Mouse (Mus musculus) embryo, embryonic 11 days (tissue): ENCODE measurements at regions not wholly inside any gene's neighbourhood (a gene's known extent, or its start where the extent isn't known, plus 50 kb on each side); places are given as distances from the start of the nearest gene placed in this dataset.

Source experiments
- DNase-seq: peaks from one replicate; pipeline ENCODE4 v3.0.0-alpha.2; 2015

GRCm38 (mm10) chr5:106172162-106172561 lies 285.8 kb downstream of the Barhl2 start:
- DNase-seq = peak; percentile 68

- DNase-seq = no peak
These were observed 287.6 kb downstream of the Barhl2 start for GRCm38 (mm10) chr5:106170405-106170804.

- no peak for DNase-seq
These were observed 290.4 kb downstream of the Barhl2 start for GRCm38 (mm10) chr5:106167556-106167955.

GRCm38 (mm10) chr5:106166266-106166665 lies 289.9 kb downstream of the Zfp326 start:
- DNase-seq = no peak

GRCm38 (mm10) chr5:106164190-106164589 lies 287.8 kb downstream of the Zfp326 start:
- DNase-seq = no peak

- no peak for DNase-seq
These were observed 286.8 kb downstream of the Zfp326 start for GRCm38 (mm10) chr5:106162981-106163653.

- DNase-seq = no peak
These were observed 262.7 kb downstream of the Zfp326 start for GRCm38 (mm10) chr5:106139109-106139508.

GRCm38 (mm10) chr5:106122928-106123327 lies 246.6 kb downstream of the Zfp326 start:
- no peak for DNase-seq

GRCm38 (mm10) chr5:106119584-106119983 lies 243.2 kb downstream of the Zfp326 start:
- no peak for DNase-seq

GRCm38 (mm10) chr5:106113186-106113585 lies 236.8 kb downstream of the Zfp326 start:
- no peak for DNase-seq

- no peak for DNase-seq
These were observed 232.2 kb downstream of the Zfp326 start for GRCm38 (mm10) chr5:106108474-106108971.

GRCm38 (mm10) chr5:106102255-106102654 lies 225.9 kb downstream of the Zfp326 start:
- no peak for DNase-seq

GRCm38 (mm10) chr5:106098887-106099286 lies 222.5 kb downstream of the Zfp326 start:
- DNase-seq = no peak

GRCm38 (mm10) chr5:106089332-106089731 lies 213.0 kb downstream of the Zfp326 start:
- no peak for DNase-seq

- no peak for DNase-seq
These were observed 212.3 kb downstream of the Zfp326 start for GRCm38 (mm10) chr5:106088478-106089185.

GRCm38 (mm10) chr5:106083786-106084185 lies 207.4 kb downstream of the Zfp326 start:
- no peak for DNase-seq

GRCm38 (mm10) chr5:106082891-106083290 lies 206.5 kb downstream of the Zfp326 start:
- no peak for DNase-seq

GRCm38 (mm10) chr5:106067124-106067551 lies 190.8 kb downstream of the Zfp326 start:
- no peak for DNase-seq

GRCm38 (mm10) chr5:106066706-106067105 lies 190.3 kb downstream of the Zfp326 start:
- DNase-seq = no peak

- no peak for DNase-seq
These were observed 188.0 kb downstream of the Zfp326 start for GRCm38 (mm10) chr5:106064366-106064765.

GRCm38 (mm10) chr5:106062926-106063325 lies 186.6 kb downstream of the Zfp326 start:
- no peak for DNase-seq

GRCm38 (mm10) chr5:106056631-106057030 lies 180.3 kb downstream of the Zfp326 start:
- no peak for DNase-seq

GRCm38 (mm10) chr5:106055221-106055620 lies 178.9 kb downstream of the Zfp326 start:
- DNase-seq = peak; percentile 12

GRCm38 (mm10) chr5:106051026-106051425 lies 174.7 kb downstream of the Zfp326 start:
- DNase-seq = no peak
